Mouse (Mus musculus): ENCODE results near the gene Ccnk.

The Ccnk gene

DNA sequence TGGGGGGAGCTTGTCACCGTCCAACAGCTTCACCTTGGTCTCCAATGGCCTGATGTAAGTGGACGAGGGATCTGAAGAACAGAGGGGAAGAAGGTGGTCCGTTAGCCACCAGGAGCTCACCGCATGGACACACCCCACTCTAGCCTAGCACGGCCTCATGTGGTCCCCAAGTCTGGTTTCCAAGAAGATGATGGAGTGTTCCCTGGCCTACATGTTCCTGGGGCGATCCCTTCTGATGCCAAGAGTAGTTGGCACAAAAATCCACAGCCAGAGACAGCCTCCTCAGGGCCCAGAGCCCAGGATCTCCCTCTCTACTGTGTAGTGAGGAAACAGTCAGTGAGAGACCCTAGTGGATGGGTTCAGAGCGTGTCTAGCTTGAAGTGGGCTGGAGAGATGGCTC is 42.3 kb downstream of the Ccnk start:
- DNase-seq (ENCODE audit: low spot score in 2 of 2) = no peak

DNA sequence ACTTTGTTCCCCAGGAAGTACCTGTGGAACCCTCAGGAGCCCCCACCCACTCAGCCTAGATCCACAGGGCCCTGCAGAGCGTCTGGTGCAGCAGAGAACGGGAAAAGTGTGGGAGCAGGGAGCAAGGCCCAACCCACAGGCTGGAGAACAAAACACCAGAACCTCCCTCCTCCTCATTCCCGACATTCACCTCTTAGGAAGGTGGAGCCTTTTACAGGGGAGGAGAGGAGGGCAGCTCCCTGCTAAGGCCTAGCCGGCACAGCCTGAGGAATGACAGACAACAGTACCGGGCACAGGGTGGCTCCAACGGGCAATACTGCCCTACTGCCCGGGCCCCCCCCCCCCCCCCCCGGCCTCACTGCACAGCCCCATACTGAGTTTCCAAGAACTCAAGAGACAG is 44.0 kb downstream of the Ccnk start:
- DNase-seq (ENCODE audit: low spot score in 2 of 2) = no peak

DNA sequence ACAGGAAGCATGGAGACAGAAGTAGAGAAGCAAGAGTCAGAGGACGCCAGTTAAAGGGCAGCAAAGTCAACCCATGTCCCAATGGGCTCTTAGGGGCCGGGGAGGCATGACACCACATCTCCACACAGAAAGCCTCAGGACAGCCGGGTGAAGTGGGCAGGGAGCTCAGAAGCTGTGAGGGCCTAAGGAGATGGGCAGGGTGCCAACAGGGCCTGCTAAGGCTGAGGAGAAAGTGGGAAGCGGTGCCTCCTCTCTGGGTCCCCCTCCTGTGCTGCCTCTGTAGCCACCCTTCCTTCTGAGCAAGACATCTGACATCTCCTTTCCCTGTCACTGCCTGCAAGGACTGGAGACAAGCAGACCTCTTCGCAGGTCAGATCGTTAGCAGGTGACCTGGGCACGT is 46.4 kb downstream of the Ccnk start:
- DNase-seq (ENCODE audit: low spot score in 2 of 2) = no peak

DNA sequence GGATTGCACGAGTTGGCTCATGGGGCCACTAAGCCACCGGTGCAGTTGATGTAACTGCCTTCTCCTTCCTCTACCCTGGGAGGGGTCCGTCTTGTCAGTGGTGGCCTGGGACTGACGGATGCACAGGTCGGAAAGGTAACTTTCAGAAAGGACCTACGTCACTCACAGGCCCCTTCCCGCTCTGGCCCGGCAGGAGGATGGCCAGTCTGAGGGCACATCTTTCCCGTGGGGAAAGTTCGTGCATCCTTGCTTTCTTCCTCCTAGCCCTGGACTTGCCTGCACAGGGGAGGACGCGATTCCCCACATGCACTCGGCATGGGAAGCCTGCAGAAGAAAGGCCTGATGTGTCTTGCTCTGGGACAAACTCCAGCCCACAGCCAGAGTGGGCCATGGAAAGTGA is 46.8 kb downstream of the Ccnk start:
- no peak for DNase-seq (ENCODE audit: low spot score in 2 of 2)

DNA sequence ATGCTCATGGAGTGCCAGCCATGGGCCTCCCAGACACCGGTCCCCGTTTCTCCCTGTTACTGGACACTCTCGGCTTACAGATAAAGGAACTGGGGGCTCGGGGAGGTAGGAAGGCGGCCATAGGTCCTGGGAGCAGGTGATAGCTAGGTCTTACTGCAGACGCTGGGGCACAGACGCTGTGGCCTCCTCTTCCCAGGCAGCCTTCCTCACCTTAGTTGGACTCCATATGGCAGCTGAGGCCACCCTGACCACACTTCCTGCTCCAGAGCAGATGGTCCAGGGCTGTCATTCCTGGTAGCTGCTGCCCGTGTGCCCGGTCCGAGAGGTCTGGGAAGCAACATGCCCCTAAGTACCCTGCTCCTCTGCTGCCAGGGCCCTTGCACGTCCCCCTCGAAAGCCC is 47.6 kb downstream of the Ccnk start:
- no peak for DNase-seq (ENCODE audit: low spot score in 2 of 2)

DNA sequence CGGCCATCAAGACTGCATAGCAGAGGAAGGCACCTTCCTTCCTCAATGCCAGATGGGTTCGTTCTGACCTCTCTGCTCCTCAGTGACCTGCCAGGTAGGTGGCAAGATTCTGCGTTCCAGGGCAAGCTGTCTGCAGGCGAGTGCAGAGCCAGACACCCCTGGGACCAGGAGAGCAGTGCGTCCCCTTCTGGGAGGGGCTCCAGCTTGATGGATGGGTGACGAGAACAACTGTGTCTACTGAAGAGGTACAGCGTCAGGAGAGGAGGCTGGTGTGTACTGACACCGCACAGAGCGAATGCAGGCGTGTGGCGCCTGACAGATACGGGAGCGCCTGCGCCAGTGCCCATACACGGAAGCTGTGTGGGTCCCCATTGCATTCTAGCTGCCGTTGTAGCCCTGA is 48.1 kb downstream of the Ccnk start:
- no peak for DNase-seq (ENCODE audit: low spot score in 2 of 2)

DNA sequence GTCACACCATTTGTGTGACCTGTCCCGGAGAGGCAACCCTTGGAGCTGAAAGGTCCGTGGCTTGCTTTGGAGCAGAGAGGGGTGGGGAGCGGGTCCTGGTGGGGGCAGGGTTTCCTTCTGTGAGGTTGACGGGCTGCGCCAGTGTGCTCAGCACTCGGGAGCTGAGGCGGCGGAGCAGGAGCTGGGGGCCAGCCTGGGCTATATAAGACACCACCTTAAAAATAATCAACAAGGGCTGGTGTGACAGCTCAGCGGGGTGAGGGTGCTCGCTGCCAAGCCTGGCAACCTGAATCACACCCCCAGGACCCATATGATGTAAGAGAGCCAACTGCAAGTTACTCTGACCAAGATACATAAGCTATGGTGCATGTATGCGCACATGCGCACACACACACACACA is 50.7 kb downstream of the Ccnk start:
- no peak for DNase-seq (ENCODE audit: low spot score in 2 of 2)

DNA sequence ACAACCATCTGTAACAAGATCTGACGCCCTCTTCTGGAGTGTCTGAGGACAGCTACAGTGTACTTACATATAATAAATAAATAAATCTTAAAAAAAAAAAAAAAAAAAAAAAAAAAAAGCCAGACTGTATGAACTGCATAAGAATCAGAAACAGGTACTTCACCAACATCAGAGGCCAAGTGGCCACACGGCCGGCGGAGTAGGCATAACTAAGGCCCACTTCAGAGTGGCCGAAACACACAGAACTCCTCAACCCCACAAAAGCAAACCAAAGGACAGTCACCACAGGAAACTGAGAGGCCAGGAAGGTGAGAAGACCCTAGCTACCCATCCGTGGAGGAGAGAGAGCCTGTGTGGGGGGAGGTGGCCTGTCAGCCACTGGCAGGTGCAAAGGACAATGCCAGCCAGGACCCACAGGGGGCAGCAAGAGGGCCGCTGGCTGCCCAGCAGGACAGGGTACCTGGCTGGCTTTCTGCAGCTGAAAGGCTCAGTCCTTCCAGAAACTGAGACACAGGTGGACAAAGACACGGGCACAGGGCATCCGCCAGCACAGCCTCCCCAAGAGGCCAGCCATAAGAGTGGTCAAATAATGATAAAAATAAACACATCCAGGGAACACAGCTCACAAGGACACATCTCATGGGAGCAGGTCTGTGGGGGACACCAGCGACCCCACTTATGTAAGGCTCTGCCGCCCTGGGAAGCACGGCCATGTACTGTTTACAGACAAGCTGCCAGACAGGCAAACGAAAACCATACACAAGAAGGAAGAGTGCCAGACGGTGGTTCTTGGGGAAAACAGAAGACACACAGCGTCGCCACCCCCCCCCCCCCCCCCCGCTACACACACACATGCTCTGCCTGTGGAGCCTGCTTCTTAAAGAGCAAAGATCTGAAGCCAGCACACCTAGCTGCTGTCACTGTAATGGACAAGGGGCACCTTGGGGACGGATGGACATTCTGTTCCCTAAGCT is 51.7 kb downstream of the Ccnk start:
- DNase-seq (ENCODE audit: low spot score in 2 of 2) = no peak

DNA sequence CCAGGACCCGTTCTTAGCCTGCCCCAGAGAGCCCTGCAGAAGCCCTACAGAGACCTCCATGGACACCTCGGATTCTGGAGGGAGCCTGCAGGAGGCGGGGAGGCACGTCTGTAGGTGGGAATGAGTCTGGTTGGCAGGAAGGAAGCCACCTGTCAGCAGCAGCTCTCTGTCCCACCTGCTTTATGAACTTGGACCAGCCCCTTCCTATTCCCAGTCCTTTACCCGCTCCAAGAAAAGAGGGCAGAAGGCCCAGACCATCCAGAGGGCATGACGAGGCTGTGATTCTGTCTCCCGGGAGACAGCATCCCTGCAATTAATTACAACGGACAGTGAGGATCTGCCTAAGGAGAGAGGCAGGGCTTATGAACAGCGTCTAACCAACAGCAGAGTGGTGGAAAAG is 52.5 kb downstream of the Ccnk start:
- no peak for DNase-seq (ENCODE audit: low spot score in 2 of 2)

DNA sequence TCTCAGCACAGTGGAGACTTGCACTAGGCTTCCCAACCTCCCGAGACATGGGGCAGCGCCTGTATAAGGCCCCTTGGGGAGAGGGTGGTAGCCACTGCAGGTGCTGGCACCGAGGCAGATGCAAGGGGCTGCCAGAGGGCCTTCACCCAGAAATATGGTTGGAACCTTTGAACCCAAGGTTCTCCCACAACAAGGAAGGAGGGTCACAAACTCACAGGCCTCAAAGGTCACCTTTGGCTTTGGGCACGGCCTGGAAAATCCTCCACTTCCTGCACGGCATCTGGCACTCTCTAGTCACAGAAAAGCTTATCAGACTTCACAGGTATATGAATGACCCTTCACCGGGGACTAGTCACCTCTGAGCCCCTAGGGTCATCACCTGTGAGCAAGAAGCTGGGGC is 54.4 kb downstream of the Ccnk start:
- DNase-seq (ENCODE audit: low spot score in 2 of 2) = no peak

DNA sequence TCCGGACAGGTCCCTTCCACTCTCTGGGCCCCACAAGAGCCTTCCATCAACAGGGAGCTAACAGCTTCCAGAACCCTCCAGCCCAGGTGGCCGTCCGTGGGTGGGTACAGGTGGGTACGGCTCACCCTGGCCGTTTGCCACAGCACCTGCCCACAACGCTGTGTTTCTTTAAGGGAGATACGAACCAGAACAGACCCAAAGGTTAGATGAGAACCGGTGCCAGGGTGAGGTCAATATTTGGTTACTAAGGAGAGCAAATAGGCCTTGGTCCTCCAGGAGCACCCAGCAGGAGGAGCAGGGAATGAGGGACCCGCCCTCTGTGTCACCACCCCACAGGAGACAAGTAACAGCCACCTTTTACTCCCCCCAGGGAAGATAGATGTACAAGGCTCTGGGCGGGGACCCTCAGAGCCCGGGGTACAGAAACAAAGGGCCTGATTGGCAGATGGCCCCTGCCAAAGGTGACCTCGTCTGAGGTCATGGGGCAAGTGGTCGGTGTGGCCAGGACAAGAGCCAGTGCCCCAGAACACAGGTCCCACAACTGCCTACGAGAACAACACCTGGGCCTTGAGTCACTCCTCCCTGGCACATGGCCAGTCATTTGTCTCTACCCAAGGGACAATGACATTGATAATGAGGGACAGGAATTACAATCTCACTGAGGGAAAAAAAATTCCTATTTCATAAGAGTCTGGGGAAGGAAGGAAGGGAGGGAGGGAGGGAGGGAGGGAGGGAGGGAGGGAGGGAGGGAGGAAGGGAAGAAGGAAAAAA is 55.6 kb downstream of the Ccnk start:
- DNase-seq (ENCODE audit: low spot score in 2 of 2) = no peak

DNA sequence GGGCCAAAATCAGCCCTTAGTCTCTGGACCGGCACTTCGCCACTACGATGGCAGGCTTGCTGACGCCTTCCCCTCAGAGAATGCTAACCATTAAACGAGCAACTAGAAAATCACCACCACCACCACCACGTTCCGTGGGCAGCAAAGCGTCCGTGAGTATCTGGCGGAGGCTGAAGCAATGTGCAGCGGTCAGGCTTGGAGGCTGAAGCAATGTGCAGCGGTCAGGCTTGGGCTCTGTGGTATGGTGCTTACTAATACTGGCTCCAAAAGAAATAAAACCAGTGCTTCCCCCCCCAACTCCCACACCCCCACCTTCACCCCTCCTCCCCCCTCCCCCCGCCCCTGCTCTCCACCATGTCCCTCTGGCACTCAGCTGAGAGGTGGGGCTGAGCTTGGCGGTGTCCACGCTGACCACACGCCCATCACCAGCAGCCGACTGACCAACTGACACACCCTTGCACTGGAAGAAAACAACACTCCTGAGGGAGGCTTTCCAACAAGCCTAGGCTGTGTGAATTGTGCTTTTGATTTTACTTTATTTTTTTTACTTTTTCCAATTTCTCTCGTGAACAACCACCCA is 56.7 kb downstream of the Ccnk start:
- DNase-seq (ENCODE audit: low spot score in 2 of 2) = no peak

DNA sequence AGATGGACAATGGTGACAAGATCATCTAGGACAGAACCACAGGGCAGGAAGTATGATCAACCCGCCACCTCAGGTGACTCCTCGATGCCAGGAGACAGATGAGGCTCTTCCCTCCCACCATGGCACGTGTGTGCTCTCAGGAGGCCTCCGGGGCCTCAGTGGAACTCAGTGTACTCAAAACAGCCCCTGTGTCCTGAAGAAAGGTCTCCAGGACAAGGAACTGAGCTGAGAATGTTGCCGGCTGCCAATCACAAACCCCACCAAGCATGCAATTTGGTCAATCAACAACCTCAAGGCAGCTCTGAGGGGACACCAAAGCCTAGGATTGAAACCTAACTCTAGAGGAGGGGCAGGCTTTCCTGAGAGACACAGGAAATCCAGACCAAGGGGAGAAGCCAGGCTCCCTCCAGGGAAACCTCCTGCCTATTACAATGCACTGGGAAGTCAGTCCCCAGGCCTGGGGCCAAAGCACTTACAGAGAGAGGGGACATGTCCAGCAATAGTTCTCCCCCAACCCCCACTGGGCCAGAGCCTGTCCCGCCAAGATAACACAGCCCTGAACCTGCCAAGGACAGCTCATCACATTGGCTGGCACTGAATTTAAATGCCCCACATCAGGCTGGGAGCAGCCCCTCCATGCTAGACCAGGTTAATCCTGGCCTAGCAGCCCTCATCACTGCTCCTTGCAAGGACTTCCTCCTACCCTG is 58.1 kb downstream of the Ccnk start:
- no peak for DNase-seq (ENCODE audit: low spot score in 2 of 2)

DNA sequence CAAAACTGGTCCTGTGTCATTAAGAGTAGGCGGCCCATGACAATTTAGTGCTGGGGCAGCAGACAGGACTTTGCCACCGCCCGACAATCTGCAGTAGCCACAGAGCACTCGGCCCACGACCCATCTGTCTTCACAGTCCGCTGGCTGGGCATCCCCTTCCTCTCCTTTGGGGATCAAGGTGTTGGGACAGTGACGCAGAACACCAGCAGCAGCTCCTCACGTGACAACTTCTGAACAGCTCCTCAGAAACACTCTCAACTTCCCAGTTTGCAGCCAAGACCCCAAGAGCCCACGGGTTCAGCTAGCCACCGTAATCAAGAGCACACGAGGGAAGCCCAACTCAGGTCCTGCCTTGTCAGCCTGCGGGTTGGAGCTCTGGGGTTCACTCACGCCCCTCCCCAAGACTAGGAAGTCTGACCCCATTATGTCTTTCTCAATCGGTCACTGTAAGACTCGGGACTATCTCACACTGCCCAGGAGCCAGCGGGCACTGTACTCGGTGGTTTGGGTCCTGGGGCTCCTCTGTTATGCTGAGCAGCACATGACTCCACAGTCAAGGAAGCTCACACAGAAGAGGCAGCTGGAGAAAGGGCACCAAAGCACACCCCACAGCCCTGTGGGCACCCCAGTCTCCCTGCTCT is 59.1 kb downstream of the Ccnk start:
- DNase-seq (ENCODE audit: low spot score in 2 of 2) = no peak

DNA sequence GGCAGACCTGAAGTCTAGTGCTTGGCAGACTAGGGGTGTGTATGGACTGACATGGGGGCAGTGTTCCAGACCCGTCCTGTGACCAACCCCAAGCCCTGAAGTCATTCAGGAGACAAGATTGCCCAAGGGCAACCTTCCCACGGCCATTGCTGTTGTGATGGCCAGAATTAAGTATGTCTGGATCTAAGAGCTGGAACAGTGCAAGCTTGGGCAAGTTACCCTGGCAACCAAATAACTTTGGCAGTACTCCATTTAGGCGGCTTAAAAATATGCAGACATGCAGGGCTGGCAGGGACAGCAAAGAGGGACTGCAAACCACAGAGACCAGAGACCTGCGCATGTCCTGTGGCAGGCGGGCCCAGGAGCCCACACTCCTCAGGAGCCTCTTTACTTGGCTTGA is 60.1 kb downstream of the Ccnk start:
- peak; percentile 75 to 77 for DNase-seq (ENCODE audit: low spot score in 2 of 2)

DNA sequence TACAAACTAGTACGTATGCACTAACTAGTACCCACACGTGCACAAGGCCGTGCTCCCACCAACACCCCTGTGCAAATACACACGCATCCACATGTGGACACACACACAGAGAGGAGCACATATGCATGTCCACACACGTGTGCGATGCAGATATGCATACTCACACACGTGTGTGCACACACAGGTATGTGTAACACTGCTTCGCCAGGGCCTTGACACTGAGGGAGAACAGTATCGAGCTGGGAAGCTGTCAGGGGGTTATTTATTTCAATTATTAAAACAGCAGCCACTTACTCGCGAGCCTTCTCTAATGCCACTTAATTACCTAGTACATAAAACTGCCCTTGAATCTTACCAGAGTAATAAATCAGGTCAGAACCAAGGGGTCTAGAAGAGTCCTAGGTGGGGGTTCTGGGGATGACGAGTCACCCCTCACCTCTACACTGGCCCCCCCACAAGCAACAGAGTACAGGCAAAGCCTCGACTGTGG is 61.1 kb downstream of the Ccnk start:
- DNase-seq (ENCODE audit: low spot score in 2 of 2) = no peak

DNA sequence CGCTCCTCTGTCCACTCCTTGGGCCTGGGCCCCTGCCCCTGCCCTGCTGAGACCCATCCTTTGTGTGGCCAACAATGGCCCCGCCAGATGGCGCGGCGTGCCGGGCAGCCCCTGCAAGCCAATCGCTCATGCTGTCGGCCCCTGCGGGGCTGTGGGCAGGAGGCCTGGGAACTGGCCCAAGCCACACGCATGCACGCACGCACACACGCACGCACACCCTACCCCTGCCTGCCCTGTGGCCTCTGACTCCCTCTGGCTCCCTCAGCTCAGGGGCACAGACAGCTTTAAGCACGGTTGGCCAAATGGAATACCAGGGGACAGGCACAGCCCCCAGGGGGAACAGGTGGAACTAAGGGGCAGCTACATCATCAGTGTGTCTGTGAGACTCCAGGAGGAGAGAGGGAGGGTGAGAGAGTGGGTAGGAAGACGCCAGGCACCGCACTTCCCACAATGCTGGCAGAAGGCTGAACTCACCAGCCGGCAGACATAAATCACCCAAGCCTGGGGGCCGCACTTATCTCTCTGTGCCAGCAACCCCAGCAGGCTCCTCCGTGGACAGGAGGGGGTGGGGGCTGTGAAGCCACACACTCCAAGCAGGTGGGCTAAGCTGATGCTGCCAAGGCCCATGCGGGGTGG is 61.7 kb downstream of the Ccnk start:
- peak; percentile 66 to 73 for DNase-seq (ENCODE audit: low spot score in 2 of 2)

DNA sequence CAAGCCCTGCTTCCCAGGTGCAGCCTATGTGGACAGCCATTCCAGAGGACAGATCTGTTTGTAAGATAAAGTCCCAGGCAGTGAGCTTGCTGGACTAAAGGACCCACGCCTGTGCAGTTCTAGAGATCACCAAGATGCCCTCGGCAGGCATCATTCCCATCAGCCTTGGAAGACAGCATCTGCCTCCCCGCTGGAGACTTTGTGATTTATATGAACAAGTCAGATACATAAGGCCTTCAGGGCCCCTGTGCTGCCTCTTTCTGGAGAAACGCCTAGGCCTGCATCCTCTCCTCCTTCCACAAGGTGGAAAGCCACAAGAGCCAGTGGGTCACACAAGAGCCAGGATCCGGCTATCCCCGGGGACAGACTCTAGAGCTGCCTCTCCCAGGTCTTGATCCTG is 62.2 kb downstream of the Ccnk start:
- DNase-seq (ENCODE audit: low spot score in 2 of 2) = no peak

DNA sequence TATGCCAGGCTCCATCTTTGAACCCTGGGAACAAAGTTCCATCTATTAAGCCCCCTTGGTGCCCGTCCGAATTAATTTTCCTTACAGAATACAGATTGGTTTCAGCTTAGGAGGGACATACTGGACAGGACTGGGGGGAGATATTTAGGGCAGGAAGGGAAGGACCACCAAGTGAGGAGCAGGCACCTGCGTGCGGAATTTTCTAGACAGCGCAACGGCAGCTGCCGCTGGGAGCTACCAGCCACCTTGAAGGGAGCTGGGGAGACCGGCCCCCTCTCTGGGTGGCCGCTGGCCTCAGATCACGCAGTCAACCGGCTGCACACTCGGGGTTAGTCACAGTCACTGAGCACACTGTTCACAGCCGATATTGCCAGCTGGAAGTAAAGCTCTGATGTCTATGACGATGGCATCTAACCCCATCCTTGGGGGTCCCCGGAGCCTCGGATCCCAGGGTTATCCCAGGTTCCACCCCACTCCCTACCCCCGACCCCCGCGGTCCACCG is 62.9 kb downstream of the Ccnk start:
- DNase-seq (ENCODE audit: low spot score in 2 of 2) = no peak

DNA sequence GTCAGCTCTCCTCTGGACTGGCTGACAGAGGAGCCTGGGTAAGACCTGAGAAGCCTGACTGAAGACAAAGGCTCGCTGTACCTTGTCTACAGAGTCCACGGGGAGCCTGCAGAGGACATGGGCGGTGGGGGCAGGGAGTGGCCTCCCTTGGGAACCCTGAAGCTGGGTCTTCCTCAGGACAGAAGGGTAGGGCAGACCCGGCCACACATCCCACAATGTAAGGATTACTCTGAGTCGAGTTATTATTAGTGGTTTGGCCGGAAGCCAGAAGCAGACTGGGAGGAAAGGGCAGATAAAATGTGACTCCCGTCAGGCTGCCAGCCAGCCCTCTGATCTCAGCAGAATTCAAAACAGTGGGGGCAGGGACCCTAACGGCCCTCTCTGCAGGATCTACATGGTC is 65.4 kb downstream of the Ccnk start:
- DNase-seq (ENCODE audit: low spot score in 2 of 2) = no peak

DNA sequence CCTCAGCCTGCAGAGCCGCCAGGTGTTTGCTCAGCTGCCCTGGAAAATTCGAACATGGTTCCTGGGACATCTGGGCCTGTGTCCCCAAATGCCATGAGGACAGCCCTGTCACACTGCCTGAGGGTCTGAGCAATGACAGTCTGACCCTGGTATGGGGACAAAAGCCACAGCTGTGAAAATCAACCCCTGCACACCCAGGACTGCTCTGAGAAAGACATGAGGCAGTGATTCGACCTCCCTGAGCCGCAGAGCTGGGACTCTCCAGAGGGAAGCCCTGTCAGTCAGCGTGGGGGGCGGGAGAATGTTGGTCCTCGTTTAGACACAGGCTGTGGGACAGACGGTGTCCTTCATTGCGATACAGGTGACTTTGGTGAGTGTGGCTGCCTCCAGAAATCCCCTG is 66.2 kb downstream of the Ccnk start:
- DNase-seq (ENCODE audit: low spot score in 2 of 2) = no peak
